Comparison of ENCODE assay signal across 8 mouse cellular contexts in genomic region chr7:98117012-98117660, GRCm38 (mm10). TPM values are rescaled to one million over a fixed set of nuclear protein-coding genes. Genes with fewer than 3 reads are reported as not detected.
DNase-seq lines count a peak whose midpoint lies in the region; ATAC-seq and TF ChIP-seq lines count a peak whose summit lies in the region.

No protein-coding gene starts in this region.

- POLR2A ChIA-PET in Patski (lab: Charles Lee): no interaction called here

- TF ChIP-seq CTCF in Patski (IDR thresholded peaks at IDR 0.05): no peak

- CTCF ChIA-PET in Patski (lab: Charles Lee): interaction anchor here (1.0 to 1.3 kb wide), 2 partner anchors 9 to 14 kb away, joined by 3 read pairs; no protein-coding TSS in a partner anchor

- in situ Hi-C loops in Patski (cut with MboI; ENCODE audit: low pct_unique_long_range_greater_than_20kb): loop anchor here (10.0 kb wide), 2 partner anchors 132 to 372 kb away; no protein-coding TSS in a partner anchor

- WGBS in heart, embryonic 10.5 days: 52% methylated on average over 11 of the region's 11 CpGs
- WGBS in forebrain, embryonic 14.5 days: 72% methylated on average over 11 of the region's 11 CpGs
- 83% methylated on average over 11 of the region's 11 CpGs for WGBS in midbrain, embryonic 10.5 days

- no peak overlapping the region for H3K4me3 ChIP-seq in heart, embryonic 10.5 days
- H3K4me3 ChIP-seq in forebrain, embryonic 14.5 days (ENCODE audit: low read depth, low read length): no peak overlapping the region
- H3K4me3 ChIP-seq in midbrain, embryonic 10.5 days: no peak overlapping the region

- no peak overlapping the region for H3K4me2 ChIP-seq in forebrain, embryonic 14.5 days (ENCODE audit: low read length)

- DNase-seq in heart, adult 18-20 months: peak; percentile 77
- DNase-seq in heart, embryonic 10.5 days (ENCODE audit: low spot score): no peak
- peak; percentile 79 for DNase-seq in Patski (ENCODE audit: low read depth, low spot score)
- peak; percentile 46 to 69 for DNase-seq in gastrocnemius, adult 8-10 months (ENCODE audit: low spot score in 2 of 2)
- peak; percentile 93 for DNase-seq in kidney, postnatal 10 days
- peak; percentile 93 for DNase-seq in testis, postnatal 10 days (ENCODE audit: low spot score)
- no peak for DNase-seq in forebrain, embryonic 14.5 days (ENCODE audit: low spot score)
- DNase-seq in midbrain, embryonic 10.5 days (ENCODE audit: low spot score): no peak

- peaks cover 45% of the 10 kb centered on the region for H3K4me1 ChIP-seq in heart, embryonic 10.5 days
- no peaks in the 10 kb centered on the region for H3K4me1 ChIP-seq in forebrain, embryonic 14.5 days (ENCODE audit: control insufficient read depth, insufficient read depth, low read length)
- peaks cover 25% of the 10 kb centered on the region for H3K4me1 ChIP-seq in midbrain, embryonic 10.5 days

- no peak overlapping the region for H3K27ac ChIP-seq in heart, embryonic 10.5 days
- no peak overlapping the region for H3K27ac ChIP-seq in forebrain, embryonic 14.5 days (ENCODE audit: low read depth, low read length)
- H3K27ac ChIP-seq in midbrain, embryonic 10.5 days (replicated peaks): no peak overlapping the region

- peaks cover 26% of the 10 kb centered on the region for H3K27me3 ChIP-seq in heart, embryonic 10.5 days (ENCODE audit: insufficient read depth, poor library complexity, severe bottlenecking)
- no peaks in the 10 kb centered on the region for H3K27me3 ChIP-seq in Patski
- no peaks in the 10 kb centered on the region for H3K27me3 ChIP-seq in forebrain, embryonic 14.5 days (replicated peaks; ENCODE audit: control insufficient read depth, insufficient read depth, low read length)
- peaks cover 13% of the 10 kb centered on the region for H3K27me3 ChIP-seq in midbrain, embryonic 10.5 days (ENCODE audit: low read depth, poor library complexity, severe bottlenecking)

- peak; percentile 63 for ATAC-seq in Patski
- ATAC-seq in forebrain, embryonic 14.5 days: no peak

- no peak overlapping the region for H3K9ac ChIP-seq in forebrain, embryonic 14.5 days (ENCODE audit: low read length)

- H3K36me3 ChIP-seq in heart, embryonic 10.5 days: no peaks in the 10 kb centered on the region
- H3K36me3 ChIP-seq in forebrain, embryonic 14.5 days (ENCODE audit: control insufficient read depth, insufficient read depth, low read length): no peaks in the 10 kb centered on the region
- H3K36me3 ChIP-seq in midbrain, embryonic 10.5 days: no peaks in the 10 kb centered on the region

- no peaks in the 10 kb centered on the region for H3K9me3 ChIP-seq in heart, embryonic 10.5 days
- no peaks in the 10 kb centered on the region for H3K9me3 ChIP-seq in forebrain, embryonic 14.5 days (replicated peaks; ENCODE audit: control insufficient read depth, low read length)
- no peaks in the 10 kb centered on the region for H3K9me3 ChIP-seq in midbrain, embryonic 10.5 days (replicated peaks)

RNA-seq across cellular contexts. Expression of gene Myo7a, which starts 2.2 kb away (rescaled TPM):
- 1 to 10 TPM; 3.9 to 5.2 TPM for total RNA-seq in heart, adult 18-20 months (2021)
- polyA plus RNA-seq in heart, embryonic 10.5 days (2016; fragmentation: Nextera tagmentation; extraction: Ambion mirVana): 16.4 and 17.3 TPM in 2 replicates
- polyA plus RNA-seq in Patski (2021): 4.0 TPM
- 1 to 10 TPM; 1.3 to 2.9 (median 2.2) TPM for total RNA-seq in gastrocnemius, adult 8-10 months (2022)
- polyA plus RNA-seq in forebrain, embryonic 14.5 days (2014; fragmentation: Nextera tagmentation; extraction: Ambion mirVana): 7.7 and 10.7 TPM in 2 replicates
- 17.7 and 19.2 TPM in 2 replicates for polyA plus RNA-seq in midbrain, embryonic 10.5 days (2016; fragmentation: Nextera tagmentation; extraction: Ambion mirVana)

RNA-seq across cellular contexts. Expression of gene Omp, which starts 28.2 kb away (rescaled TPM):
- total RNA-seq in heart, adult 18-20 months (2021): not detected
- polyA plus RNA-seq in heart, embryonic 10.5 days (2016; fragmentation: Nextera tagmentation; extraction: Ambion mirVana): 0.33 TPM in 2 replicates
- polyA plus RNA-seq in Patski (2021): 0.62 TPM
- total RNA-seq in gastrocnemius, adult 8-10 months (2022): not detected
- polyA plus RNA-seq in forebrain, embryonic 14.5 days (2014; fragmentation: Nextera tagmentation; extraction: Ambion mirVana): 0.30 and 0.32 TPM in 2 replicates
- 0.10 TPM in 2 replicates for polyA plus RNA-seq in midbrain, embryonic 10.5 days (2016; fragmentation: Nextera tagmentation; extraction: Ambion mirVana)

Comparison
In these comparisons a context has a peak if more than half of its experiments do, and no peak if none do; other contexts are left out.
1. DNase-seq: peak in heart, adult 18-20 months (2 of 2), Patski (single experiment), gastrocnemius, adult 8-10 months (2 of 2), kidney, postnatal 10 days (single experiment) and testis, postnatal 10 days (single experiment); none in heart, embryonic 10.5 days (single experiment), forebrain, embryonic 14.5 days (single experiment) and midbrain, embryonic 10.5 days (single experiment).